Mouse (Mus musculus) MEL (cell line): ENCODE measurements around the gene Mecom. TPM values are rescaled to one million over a fixed set of nuclear protein-coding genes. Genes with fewer than 3 reads are reported as not detected.

Experiments
- DNase-seq: peaks from one replicate; pipeline ENCODE4 v3.0.0; 2011; ENCODE audit warnings: low read depth, low spot score
- H3K27ac ChIP-seq: 2 replicates; pipeline ENCODE4 v1.5.1; 2012; ENCODE audit warnings: low read depth, mild to moderate bottlenecking, control low read depth, low read length, moderate library complexity; ENCODE audit not compliant: control insufficient read depth
- H3K27me3 ChIP-seq, 2 experiments: fragments of 150-350 bp in 1 of 2; sonication (generic) in 1 of 2; 2 replicates each; pipeline ENCODE4 v1.6.1; 2012; ENCODE audit warnings: low read length in 2 of 2, mild to moderate bottlenecking in 2 of 2, improper control_type of control experiment in 1 of 2, moderate library complexity in 1 of 2; ENCODE audit not compliant: insufficient read depth in 2 of 2, control insufficient read depth in 1 of 2
- H3K36me3 ChIP-seq, 2 experiments: 2 replicates each; pipeline ENCODE4 v1.6.1; 2012 to 2014; ENCODE audit warnings: low read length in 2 of 2, improper control_type of control experiment in 1 of 2, inconsistent platforms in 1 of 2, mild to moderate bottlenecking in 1 of 2; ENCODE audit not compliant: insufficient read depth in 2 of 2, control insufficient read depth in 1 of 2
- H3K4me1 ChIP-seq, 2 experiments: fragments of 150-350 bp in 1 of 2; sonication (generic) in 1 of 2; 2 replicates each; pipeline ENCODE4 v1.6.1; 2012; ENCODE audit warnings: low read length in 2 of 2, improper control_type of control experiment in 1 of 2, mild to moderate bottlenecking in 1 of 2; ENCODE audit not compliant: insufficient read depth in 2 of 2, control insufficient read depth in 1 of 2
- H3K4me3 ChIP-seq, 2 experiments: fragments of 150-350 bp in 1 of 2; sonication (generic) in 1 of 2; 2 replicates each; pipeline ENCODE4 v1.5.1; 2012; ENCODE audit warnings: low read depth in 2 of 2, low read length in 2 of 2, mild to moderate bottlenecking in 2 of 2, moderate library complexity in 2 of 2, control low read depth in 1 of 2, improper control_type of control experiment in 1 of 2; ENCODE audit not compliant: control insufficient read depth in 1 of 2, insufficient read depth in 1 of 2
- H3K79me2 ChIP-seq: 2 replicates; pipeline ENCODE4 v1.6.1; 2012; ENCODE audit warnings: mild to moderate bottlenecking, low read length, moderate library complexity; ENCODE audit not compliant: control insufficient read depth, poor library complexity, insufficient read depth
- H3K9ac ChIP-seq: 2 replicates; pipeline ENCODE4 v1.6.1; 2012; ENCODE audit warnings: low read depth, mild to moderate bottlenecking, control low read depth, low read length, moderate library complexity; ENCODE audit not compliant: control insufficient read depth, poor library complexity, severe bottlenecking
- H3K9me3 ChIP-seq: fragments of 150-350 bp; sonication (generic); replicated peaks from 2 replicates; pipeline ENCODE4 v1.6.1; 2012; ENCODE audit warnings: mild to moderate bottlenecking, low read length, improper control_type of control experiment, moderate library complexity; ENCODE audit not compliant: insufficient read depth
- CHD1 ChIP-seq: IDR thresholded peaks from 2 replicates; pipeline ENCODE4 v1.6.1; 2012; ENCODE audit warnings: low read depth, mild to moderate bottlenecking, inconsistent platforms, low read length, improper control_type of control experiment
- CHD2 ChIP-seq: IDR thresholded peaks from 2 replicates; pipeline ENCODE4 v1.6.1; 2011; ENCODE audit warnings: low read length, improper control_type of control experiment
- CTCF ChIP-seq, 3 experiments: IDR thresholded peaks in 2 of 3; conservative IDR thresholded peaks in 1 of 3; 2 replicates each; pipeline ENCODE4 v1.5.1; 2011 to 2012; ENCODE audit warnings: low read length in 3 of 3, low read depth in 2 of 3, mild to moderate bottlenecking in 2 of 3, improper control_type of control experiment in 1 of 3, inconsistent platforms in 1 of 3, mixed read lengths in 1 of 3, moderate library complexity in 1 of 3; ENCODE audit not compliant: control insufficient read depth in 1 of 3, insufficient read depth in 1 of 3, poor library complexity in 1 of 3, severe bottlenecking in 1 of 3
- ELF1 ChIP-seq: IDR thresholded peaks from 2 replicates; pipeline ENCODE4 v1.6.1; 2014; ENCODE audit warnings: low read depth, mild to moderate bottlenecking, inconsistent platforms, low read length, improper control_type of control experiment, moderate library complexity
- ETS1 ChIP-seq: IDR thresholded peaks from 2 replicates; pipeline ENCODE4 v1.6.1; 2012; ENCODE audit warnings: low read depth, mild to moderate bottlenecking, inconsistent platforms, low read length, improper control_type of control experiment, moderate library complexity
- KAT2A ChIP-seq: conservative IDR thresholded peaks from 2 replicates; pipeline ENCODE4 v1.6.1; 2012; ENCODE audit warnings: low read depth, low read length, improper control_type of control experiment, inconsistent platforms
- MAFK ChIP-seq: IDR thresholded peaks from 2 replicates; pipeline ENCODE4 v1.6.1; 2011; ENCODE audit warnings: low read depth, mild to moderate bottlenecking, low read length, improper control_type of control experiment, borderline replicate concordance
- MAX ChIP-seq: IDR thresholded peaks from 2 replicates; pipeline ENCODE4 v1.6.1; 2011; ENCODE audit warnings: low read length, improper control_type of control experiment
- MEF2A ChIP-seq: IDR thresholded peaks from 2 replicates; pipeline ENCODE4 v1.6.1; 2014; ENCODE audit warnings: low read depth, mild to moderate bottlenecking, inconsistent platforms, low read length, improper control_type of control experiment; ENCODE audit not compliant: poor library complexity, insufficient replicate concordance, severe bottlenecking; ENCODE audit errors: extremely low read depth
- MXI1 ChIP-seq: IDR thresholded peaks from 2 replicates; pipeline ENCODE4 v1.6.1; 2011; ENCODE audit warnings: mild to moderate bottlenecking, low read depth, low read length, improper control_type of control experiment
- MYB ChIP-seq: IDR thresholded peaks from 2 replicates; pipeline ENCODE4 v1.6.1; 2011; ENCODE audit warnings: mild to moderate bottlenecking, low read depth, low read length, improper control_type of control experiment
- NRF1 ChIP-seq: IDR thresholded peaks from 2 replicates; pipeline ENCODE4 v1.6.1; 2014; ENCODE audit warnings: low read depth, mild to moderate bottlenecking, inconsistent platforms, low read length, improper control_type of control experiment, moderate library complexity; ENCODE audit not compliant: poor library complexity, insufficient read depth, severe bottlenecking
- POLR2AphosphoS5 ChIP-seq: IDR thresholded peaks from 2 replicates; pipeline ENCODE4 v1.6.1; 2012; ENCODE audit warnings: low read depth, borderline replicate concordance, mild to moderate bottlenecking, inconsistent platforms, low read length, moderate library complexity, mixed read lengths
- RCOR1 ChIP-seq: IDR thresholded peaks from 2 replicates; pipeline ENCODE4 v1.6.1; 2012; ENCODE audit warnings: low read depth, mild to moderate bottlenecking, inconsistent platforms, low read length, improper control_type of control experiment
- TAL1 ChIP-seq: IDR thresholded peaks from 2 replicates; pipeline ENCODE4 v1.6.1; 2012; ENCODE audit warnings: mild to moderate bottlenecking, inconsistent platforms, low read length, moderate library complexity, mixed read lengths
- TCF12 ChIP-seq: IDR thresholded peaks from 2 replicates; pipeline ENCODE4 v1.6.1; 2014; ENCODE audit warnings: low read depth, mild to moderate bottlenecking, inconsistent platforms, low read length, improper control_type of control experiment, moderate library complexity
- USF1 ChIP-seq: IDR thresholded peaks from 2 replicates; pipeline ENCODE4 v1.6.1; 2014; ENCODE audit warnings: low read depth, mild to moderate bottlenecking, inconsistent platforms, low read length, improper control_type of control experiment, moderate library complexity
- ZKSCAN1 ChIP-seq: IDR thresholded peaks from 2 replicates; pipeline ENCODE4 v1.6.1; 2012; ENCODE audit warnings: low read depth, mild to moderate bottlenecking, inconsistent platforms, low read length, improper control_type of control experiment, moderate library complexity
- ZNF384 ChIP-seq: IDR thresholded peaks from 2 replicates; pipeline ENCODE4 v1.6.1; 2012; ENCODE audit warnings: low read depth, mild to moderate bottlenecking, inconsistent platforms, low read length, improper control_type of control experiment
- polyA plus RNA-seq, 2 experiments: library from polyadenylated mRNA; stranded (reverse) in 1 of 2; unstranded in 1 of 2; fragments of >175 nt in 1 of 2; fragments of >200 nt in 1 of 2; gene quantifications; 2 replicates each; pipeline versions ENCODE4 v1.2.1 to v1.2.4; 2012; ENCODE audit warnings: low replicate concordance in 2 of 2, low read depth in 1 of 2; ENCODE audit not compliant: insufficient read length in 2 of 2, insufficient read depth in 1 of 2, missing spikeins in 1 of 2
- total RNA-seq: library from RNA; depleted of rRNA; stranded (reverse); fragments of 300-350 nt; gene quantifications from 2 replicates; pipeline ENCODE4 v1.2.3, GENCODE M21; 2012

Mecom gene
- total and polyA plus RNA-seq, 3 experiments = 0.04 TPM; not detected in 2

DNA sequence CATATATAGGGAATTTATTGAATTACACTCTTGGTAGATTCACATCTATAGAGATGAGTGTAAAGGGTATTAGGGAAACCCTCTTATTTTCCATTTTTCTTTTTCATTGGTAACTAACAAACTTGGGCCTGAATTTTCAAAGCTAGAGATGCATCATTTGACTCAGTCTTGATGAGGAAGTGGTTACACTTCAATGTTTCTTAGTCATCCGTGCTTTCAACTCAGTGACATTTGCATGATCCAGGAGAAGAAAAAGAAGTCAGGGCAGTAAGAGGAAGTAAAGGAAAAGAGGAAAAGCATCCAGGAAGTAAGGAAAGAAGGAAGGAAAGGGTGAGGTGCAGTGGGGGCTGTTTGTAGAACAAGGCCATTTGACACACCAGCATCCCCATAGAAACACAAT is 556.3 kb downstream of the Mecom start:
- no peak overlapping the region for H3K4me3 ChIP-seq
- no peaks in the 10 kb centered on the region for H3K4me1 ChIP-seq
- H3K9me3 ChIP-seq = no peaks in the 10 kb centered on the region
- H3K79me2 ChIP-seq = no peaks in the 10 kb centered on the region
- H3K27me3 ChIP-seq = no peaks in the 10 kb centered on the region
- no peak overlapping the region for H3K9ac ChIP-seq
- no peak for DNase-seq
- no peaks in the 10 kb centered on the region for H3K36me3 ChIP-seq
- TF ChIP-seq RCOR1 = no peak
- no peak for TF ChIP-seq CTCF (IDR thresholded peaks at IDR 0.05 in 2 of 3, conservative IDR thresholded peaks at IDR 0.05 in 1 of 3; ENCODE audit: control insufficient read depth in 1 of 3, insufficient read depth in 1 of 3, low read depth in 2 of 3, low read length in 3 of 3, poor library complexity in 1 of 3, severe bottlenecking in 1 of 3)
- no peak for TF ChIP-seq USF1
- no peak for TF ChIP-seq MYB
- TF ChIP-seq TAL1 = no peak
- TF ChIP-seq MEF2A = no peak
- TF ChIP-seq MAFK = no peak
- no peak for TF ChIP-seq ZKSCAN1
- TF ChIP-seq MAX = no peak
- TF ChIP-seq TCF12 = no peak
- no peak for TF ChIP-seq CHD2
- TF ChIP-seq MXI1 = no peak
- TF ChIP-seq POLR2AphosphoS5 = no peak
- no peak for TF ChIP-seq KAT2A
- TF ChIP-seq ELF1 = no peak
- no peak for TF ChIP-seq ETS1
- no peak for TF ChIP-seq NRF1
- TF ChIP-seq ZNF384 = no peak
- no peak overlapping the region for H3K27ac ChIP-seq

DNA sequence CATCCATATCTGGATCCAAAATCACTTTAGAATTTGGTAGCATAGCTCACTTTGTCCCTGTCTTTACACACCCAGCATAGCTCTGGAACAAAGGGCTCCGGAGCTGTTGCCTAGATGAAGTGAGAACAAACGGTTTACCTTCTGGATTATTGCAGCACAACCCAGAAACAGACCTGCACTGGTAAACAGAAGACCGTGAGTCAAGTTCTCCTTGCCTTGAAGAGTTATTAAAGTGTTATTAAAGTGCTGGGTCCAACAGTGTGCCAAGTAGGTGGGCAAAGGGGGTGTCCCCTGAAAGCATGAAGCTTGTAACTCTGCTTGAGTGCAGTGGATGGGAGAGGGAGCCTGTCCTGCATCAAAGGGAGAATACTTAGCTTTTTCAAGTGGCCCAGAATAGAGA is 563.4 kb downstream of the Mecom start:
- no peak for DNase-seq

More for the DNA sequence above, 563.4 kb downstream of the Mecom start:
- H3K79me2 ChIP-seq = no peaks in the 10 kb centered on the region
- no peak overlapping the region for H3K4me3 ChIP-seq
- H3K4me1 ChIP-seq = no peaks in the 10 kb centered on the region
- no peak for TF ChIP-seq CHD1
- TF ChIP-seq ELF1 = no peak
- TF ChIP-seq, all 39 proteins: peak for 0
- H3K27ac ChIP-seq = no peak overlapping the region
- H3K9ac ChIP-seq = no peak overlapping the region
- H3K36me3 ChIP-seq = no peaks in the 10 kb centered on the region
- peaks cover 0 to 1% of the 10 kb centered on the region in 2 experiments; a peak in 1 of 4 replicates for H3K27me3 ChIP-seq
- H3K9me3 ChIP-seq = no peaks in the 10 kb centered on the region
